Mouse (Mus musculus) MEL (cell line): ENCODE data around the gene Naa20. TPM values are rescaled to one million over a fixed set of nuclear protein-coding genes. Genes with fewer than 3 reads are reported as not detected.

Experiments used
- DNase-seq: peaks from one replicate; pipeline ENCODE4 v3.0.0; 2011; ENCODE audit warnings: low read depth, low spot score
- H3K27ac ChIP-seq: 2 replicates; pipeline ENCODE4 v1.5.1; 2012; ENCODE audit warnings: low read depth, mild to moderate bottlenecking, control low read depth, low read length, moderate library complexity; ENCODE audit not compliant: control insufficient read depth
- H3K27me3 ChIP-seq, 2 experiments: fragments of 150-350 bp in 1 of 2; sonication (generic) in 1 of 2; 2 replicates each; pipeline ENCODE4 v1.6.1; 2012; ENCODE audit warnings: low read length in 2 of 2, mild to moderate bottlenecking in 2 of 2, improper control_type of control experiment in 1 of 2, moderate library complexity in 1 of 2; ENCODE audit not compliant: insufficient read depth in 2 of 2, control insufficient read depth in 1 of 2
- H3K36me3 ChIP-seq, 2 experiments: 2 replicates each; pipeline ENCODE4 v1.6.1; 2012 to 2014; ENCODE audit warnings: low read length in 2 of 2, improper control_type of control experiment in 1 of 2, inconsistent platforms in 1 of 2, mild to moderate bottlenecking in 1 of 2; ENCODE audit not compliant: insufficient read depth in 2 of 2, control insufficient read depth in 1 of 2
- H3K4me1 ChIP-seq, 2 experiments: fragments of 150-350 bp in 1 of 2; sonication (generic) in 1 of 2; 2 replicates each; pipeline ENCODE4 v1.6.1; 2012; ENCODE audit warnings: low read length in 2 of 2, improper control_type of control experiment in 1 of 2, mild to moderate bottlenecking in 1 of 2; ENCODE audit not compliant: insufficient read depth in 2 of 2, control insufficient read depth in 1 of 2
- H3K4me3 ChIP-seq, 2 experiments: fragments of 150-350 bp in 1 of 2; sonication (generic) in 1 of 2; 2 replicates each; pipeline ENCODE4 v1.5.1; 2012; ENCODE audit warnings: low read depth in 2 of 2, low read length in 2 of 2, mild to moderate bottlenecking in 2 of 2, moderate library complexity in 2 of 2, control low read depth in 1 of 2, improper control_type of control experiment in 1 of 2; ENCODE audit not compliant: control insufficient read depth in 1 of 2, insufficient read depth in 1 of 2
- H3K79me2 ChIP-seq: 2 replicates; pipeline ENCODE4 v1.6.1; 2012; ENCODE audit warnings: mild to moderate bottlenecking, low read length, moderate library complexity; ENCODE audit not compliant: control insufficient read depth, poor library complexity, insufficient read depth
- H3K9ac ChIP-seq: 2 replicates; pipeline ENCODE4 v1.6.1; 2012; ENCODE audit warnings: low read depth, mild to moderate bottlenecking, control low read depth, low read length, moderate library complexity; ENCODE audit not compliant: control insufficient read depth, poor library complexity, severe bottlenecking
- H3K9me3 ChIP-seq: fragments of 150-350 bp; sonication (generic); replicated peaks from 2 replicates; pipeline ENCODE4 v1.6.1; 2012; ENCODE audit warnings: mild to moderate bottlenecking, low read length, improper control_type of control experiment, moderate library complexity; ENCODE audit not compliant: insufficient read depth
- BHLHE40 ChIP-seq: IDR thresholded peaks from 2 replicates; pipeline ENCODE4 v1.6.1; 2012; ENCODE audit warnings: low read depth, mild to moderate bottlenecking, inconsistent platforms, low read length, improper control_type of control experiment, borderline replicate concordance
- CTCF ChIP-seq, 3 experiments: IDR thresholded peaks in 2 of 3; conservative IDR thresholded peaks in 1 of 3; 2 replicates each; pipeline ENCODE4 v1.5.1; 2011 to 2012; ENCODE audit warnings: low read length in 3 of 3, low read depth in 2 of 3, mild to moderate bottlenecking in 2 of 3, improper control_type of control experiment in 1 of 3, inconsistent platforms in 1 of 3, mixed read lengths in 1 of 3, moderate library complexity in 1 of 3; ENCODE audit not compliant: control insufficient read depth in 1 of 3, insufficient read depth in 1 of 3, poor library complexity in 1 of 3, severe bottlenecking in 1 of 3
- E2F4 ChIP-seq: IDR thresholded peaks from 2 replicates; pipeline ENCODE4 v1.6.1; 2011; ENCODE audit warnings: low read depth, low read length, improper control_type of control experiment, borderline replicate concordance
- ETS1 ChIP-seq: IDR thresholded peaks from 2 replicates; pipeline ENCODE4 v1.6.1; 2012; ENCODE audit warnings: low read depth, mild to moderate bottlenecking, inconsistent platforms, low read length, improper control_type of control experiment, moderate library complexity
- HCFC1 ChIP-seq: IDR thresholded peaks from 2 replicates; pipeline ENCODE4 v1.6.1; 2012; ENCODE audit warnings: low read depth, mild to moderate bottlenecking, inconsistent platforms, low read length, improper control_type of control experiment, moderate library complexity
- JUND ChIP-seq: IDR thresholded peaks from 2 replicates; pipeline ENCODE4 v1.6.1; 2011; ENCODE audit warnings: low read depth, mild to moderate bottlenecking, improper control_type of control experiment, low read length
- KAT2A ChIP-seq: conservative IDR thresholded peaks from 2 replicates; pipeline ENCODE4 v1.6.1; 2012; ENCODE audit warnings: low read depth, low read length, improper control_type of control experiment, inconsistent platforms
- MAFK ChIP-seq: IDR thresholded peaks from 2 replicates; pipeline ENCODE4 v1.6.1; 2011; ENCODE audit warnings: low read depth, mild to moderate bottlenecking, low read length, improper control_type of control experiment, borderline replicate concordance
- POLR2A ChIP-seq, 2 experiments: IDR thresholded peaks; 2 replicates each; pipeline ENCODE4 v1.6.1; 2011 to 2012; ENCODE audit warnings: low read length in 2 of 2, mild to moderate bottlenecking in 2 of 2, control low read depth in 1 of 2, improper control_type of control experiment in 1 of 2, low read depth in 1 of 2, moderate library complexity in 1 of 2; ENCODE audit not compliant: control insufficient read depth in 1 of 2, insufficient read depth in 1 of 2, poor library complexity in 1 of 2
- POLR2AphosphoS2 ChIP-seq: IDR thresholded peaks from 2 replicates; pipeline ENCODE4 v1.6.1; 2011; ENCODE audit warnings: low read length, improper control_type of control experiment
- RCOR1 ChIP-seq: IDR thresholded peaks from 2 replicates; pipeline ENCODE4 v1.6.1; 2012; ENCODE audit warnings: low read depth, mild to moderate bottlenecking, inconsistent platforms, low read length, improper control_type of control experiment
- UBTF ChIP-seq: IDR thresholded peaks from 2 replicates; pipeline ENCODE4 v1.6.1; 2012; ENCODE audit warnings: low read depth, mild to moderate bottlenecking, inconsistent platforms, low read length, improper control_type of control experiment, moderate library complexity, borderline replicate concordance; ENCODE audit not compliant: insufficient read depth
- USF1 ChIP-seq: IDR thresholded peaks from 2 replicates; pipeline ENCODE4 v1.6.1; 2014; ENCODE audit warnings: low read depth, mild to moderate bottlenecking, inconsistent platforms, low read length, improper control_type of control experiment, moderate library complexity
- ZC3H11A ChIP-seq: IDR thresholded peaks from 2 replicates; pipeline ENCODE4 v1.6.1; 2012; ENCODE audit warnings: low read depth, mild to moderate bottlenecking, inconsistent platforms, low read length, improper control_type of control experiment
- ZKSCAN1 ChIP-seq: IDR thresholded peaks from 2 replicates; pipeline ENCODE4 v1.6.1; 2012; ENCODE audit warnings: low read depth, mild to moderate bottlenecking, inconsistent platforms, low read length, improper control_type of control experiment, moderate library complexity
- ZMIZ1 ChIP-seq: IDR thresholded peaks from 2 replicates; pipeline ENCODE4 v1.6.1; 2012; ENCODE audit warnings: low read depth, mild to moderate bottlenecking, inconsistent platforms, low read length, improper control_type of control experiment, moderate library complexity
- polyA plus RNA-seq, 2 experiments: library from polyadenylated mRNA; stranded (reverse) in 1 of 2; unstranded in 1 of 2; fragments of >175 nt in 1 of 2; fragments of >200 nt in 1 of 2; gene quantifications; 2 replicates each; pipeline versions ENCODE4 v1.2.1 to v1.2.4; 2012; ENCODE audit warnings: low replicate concordance in 2 of 2, low read depth in 1 of 2; ENCODE audit not compliant: insufficient read length in 2 of 2, insufficient read depth in 1 of 2, missing spikeins in 1 of 2
- total RNA-seq: library from RNA; depleted of rRNA; stranded (reverse); fragments of 300-350 nt; gene quantifications from 2 replicates; pipeline ENCODE4 v1.2.3, GENCODE M21; 2012

The Naa20 gene
- total and polyA plus RNA-seq, 3 experiments = 86.3 to 88.1 TPM; not detected in 1

GRCm38 (mm10) chr2:145873953-145874352 lies 27.9 kb upstream of the Naa20 start:
- Histone ChIP-seq H3K79me2 (no peaks in the 10 kb centered on the region), H3K27me3 (no peaks in the 10 kb centered on the region; a peak in 1 of 4 replicates), H3K4me3 (no peak overlapping the region), H3K9ac (no peak overlapping the region), H3K27ac (no peak overlapping the region), H3K36me3 (no peaks in the 10 kb centered on the region)
- TF ChIP-seq MAFK (no peak), ZMIZ1 (no peak), RCOR1 (no peak), E2F4 (no peak), ETS1 (no peak), POLR2A (IDR thresholded peaks at IDR 0.05; ENCODE audit: control insufficient read depth in 1 of 2, insufficient read depth in 1 of 2, low read depth in 1 of 2, low read length in 2 of 2, poor library complexity in 1 of 2) (no peak), POLR2AphosphoS2 (no peak), HCFC1 (no peak), JUND (no peak), BHLHE40 (no peak), KAT2A (no peak), ZKSCAN1 (no peak), ZC3H11A (no peak), UBTF (no peak)
- TF ChIP-seq, all 39 proteins: peak for 0
- Histone ChIP-seq H3K9me3 (no peaks in the 10 kb centered on the region), H3K4me1 (no peaks in the 10 kb centered on the region)
- DNase-seq = no peak

DNA sequence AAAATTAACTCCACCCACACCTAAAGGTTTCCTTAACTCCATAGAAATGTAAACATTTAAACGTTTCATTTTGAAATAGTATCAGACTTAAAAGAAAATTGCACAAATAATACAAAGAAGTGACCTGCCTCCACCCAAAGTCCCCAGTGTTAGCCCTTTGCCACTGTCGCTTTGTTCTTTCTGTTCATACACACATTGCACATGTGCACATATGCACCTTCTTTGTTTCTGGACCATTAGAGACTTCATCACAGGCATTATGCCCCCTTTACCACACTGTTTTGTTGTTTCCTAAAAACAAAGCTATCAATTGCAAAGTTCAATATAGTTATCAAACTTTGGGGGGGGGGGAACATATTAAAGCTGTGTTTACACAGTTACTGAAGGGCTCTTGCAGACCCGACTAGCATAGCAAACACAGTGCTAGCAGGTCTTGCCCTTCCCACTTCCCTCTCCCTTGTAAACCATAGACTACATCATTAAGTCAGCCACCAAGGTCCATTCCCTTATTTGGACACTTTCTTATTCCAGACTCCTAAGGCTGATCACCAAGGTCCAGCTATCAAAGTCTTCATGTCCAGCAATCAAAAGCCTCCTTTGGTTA lies 26.9 kb upstream of the Naa20 start:
- Histone ChIP-seq H3K4me1 (no peaks in the 10 kb centered on the region), H3K27me3 (no peaks in the 10 kb centered on the region; a peak in 1 of 4 replicates), H3K36me3 (no peaks in the 10 kb centered on the region)

More for the DNA sequence above, 26.9 kb upstream of the Naa20 start:
- no peaks in the 10 kb centered on the region for H3K79me2 ChIP-seq
- no peak overlapping the region for H3K4me3 ChIP-seq
- H3K9ac ChIP-seq = no peak overlapping the region
- no peaks in the 10 kb centered on the region for H3K9me3 ChIP-seq
- no peak overlapping the region for H3K27ac ChIP-seq
- TF ChIP-seq ZC3H11A (no peak), USF1 (no peak), ZMIZ1 (no peak), CTCF (IDR thresholded peaks at IDR 0.05 in 2 of 3, conservative IDR thresholded peaks at IDR 0.05 in 1 of 3; ENCODE audit: control insufficient read depth in 1 of 3, insufficient read depth in 1 of 3, low read depth in 2 of 3, low read length in 3 of 3, poor library complexity in 1 of 3, severe bottlenecking in 1 of 3) (no peak)
- no peak for DNase-seq
